Mouse (Mus musculus) spleen, adult 2 months (tissue): ENCODE data around the gene P2ry13.

Experiments used
- CTCF ChIP-seq: fragments of 200-500 bp; IDR thresholded peaks from 2 replicates; pipeline ENCODE4 v1.5.1; 2011; ENCODE audit warnings: mild to moderate bottlenecking, inconsistent platforms; ENCODE audit not compliant: insufficient read depth, insufficient read length, insufficient replicate concordance; ENCODE audit errors: extremely low read depth
- POLR2A ChIP-seq: fragments of 200-500 bp; IDR thresholded peaks from 2 replicates; pipeline ENCODE4 v1.6.1; 2011; ENCODE audit warnings: low read depth, low read length, inconsistent platforms

- no peak for TF ChIP-seq CTCF
- no peak for TF ChIP-seq POLR2A
These were observed 1.1 kb upstream of the P2ry13 start for GRCm38 (mm10) chr3:59211784-59212183.
